Mouse (Mus musculus): ENCODE measurements around the gene Gm12216.

Gene Gm12216

GRCm38 (mm10) chr11:53795813-53796212, 63.2 kb downstream of the Gm12216 start:
- no peak for ATAC-seq (ENCODE audit: low TSS enrichment)

DNA sequence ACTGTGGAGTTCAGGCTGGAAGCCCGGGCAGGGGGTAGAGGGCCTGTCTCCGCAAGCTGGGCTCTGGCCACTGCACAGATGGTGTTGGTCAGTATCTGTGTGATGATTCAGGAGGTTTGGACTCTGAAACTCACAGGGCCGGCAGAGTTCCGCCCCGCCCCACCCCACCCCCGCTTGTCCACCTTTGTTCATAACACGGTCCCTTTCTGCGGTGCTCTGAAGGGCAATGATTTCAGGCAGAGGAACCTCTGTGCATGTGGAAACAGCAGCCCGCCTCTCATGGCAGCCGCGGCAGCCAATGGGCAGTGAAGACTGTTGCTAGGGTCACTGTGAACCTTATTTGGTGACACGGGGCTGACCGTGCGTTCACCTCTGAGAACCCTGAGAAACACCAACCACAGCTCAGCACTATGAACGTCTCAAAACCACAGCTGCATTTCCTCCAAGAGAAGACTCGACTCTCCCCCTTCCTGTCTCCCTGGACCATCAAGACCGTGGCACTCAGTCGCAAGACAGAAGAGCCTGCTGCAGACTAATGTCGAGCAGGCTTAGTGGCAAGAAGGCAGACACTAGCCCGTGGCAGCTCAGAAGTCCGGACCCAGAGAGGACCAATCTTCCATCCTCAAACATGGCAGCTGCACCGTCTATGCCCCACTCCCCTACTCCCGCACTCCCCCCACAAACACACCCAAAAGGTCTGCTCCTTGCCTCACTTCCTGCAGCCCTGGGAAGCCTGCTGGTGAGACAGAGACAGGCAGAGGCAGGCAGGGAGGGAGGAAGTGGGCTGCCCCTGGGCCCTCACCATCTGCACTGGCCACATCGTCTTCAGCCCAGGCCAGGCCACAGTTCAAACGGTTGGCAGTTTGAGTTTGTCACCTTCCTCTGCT, 64.1 kb downstream of the Gm12216 start:
- ATAC-seq (ENCODE audit: low TSS enrichment), result no peak

DNA sequence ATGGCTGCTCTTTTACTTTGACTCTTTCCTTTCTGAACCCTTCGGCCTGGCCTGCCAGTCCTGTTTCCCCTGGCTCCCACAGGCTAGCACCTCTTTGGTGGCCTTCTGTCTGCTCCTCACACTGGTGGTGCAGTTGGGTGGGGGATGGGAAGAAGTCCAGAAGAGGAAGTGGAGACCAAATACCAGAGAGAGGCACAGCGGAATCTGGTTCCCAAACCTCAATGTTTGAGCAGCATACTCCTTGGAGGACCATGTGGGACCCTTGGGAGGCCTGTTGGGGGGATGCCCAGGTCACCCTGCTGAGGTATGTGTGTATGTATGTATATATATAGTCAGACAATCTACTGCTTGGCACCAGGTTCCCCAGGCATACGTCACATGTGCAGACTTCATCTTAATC, 65.0 kb downstream of the Gm12216 start:
- ATAC-seq (ENCODE audit: low TSS enrichment), result no peak

DNA sequence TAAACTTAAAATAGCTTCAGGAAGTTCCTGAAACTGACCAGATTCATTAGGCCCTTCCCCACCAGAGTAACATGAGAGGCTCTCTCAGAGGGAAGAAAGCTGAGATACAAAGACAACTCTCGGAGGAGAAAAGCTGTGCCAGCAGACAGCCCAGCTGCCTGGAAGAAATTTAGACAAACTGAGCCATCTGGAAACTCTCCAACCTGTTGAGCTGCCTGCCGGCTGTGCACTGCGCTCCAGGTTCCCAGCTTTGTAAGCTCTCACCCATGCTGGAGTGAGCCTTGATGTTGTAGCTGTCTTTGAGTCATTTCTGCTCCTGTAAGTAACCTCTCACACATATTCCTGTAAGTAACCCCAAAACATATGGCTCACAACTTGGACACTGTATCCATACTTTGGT, 66.1 kb downstream of the Gm12216 start:
- peak; percentile 82 for ATAC-seq (ENCODE audit: low TSS enrichment)

GRCm38 (mm10) chr11:53789277-53789676, 69.8 kb downstream of the Gm12216 start:
- no peak for ATAC-seq (ENCODE audit: low TSS enrichment)

DNA sequence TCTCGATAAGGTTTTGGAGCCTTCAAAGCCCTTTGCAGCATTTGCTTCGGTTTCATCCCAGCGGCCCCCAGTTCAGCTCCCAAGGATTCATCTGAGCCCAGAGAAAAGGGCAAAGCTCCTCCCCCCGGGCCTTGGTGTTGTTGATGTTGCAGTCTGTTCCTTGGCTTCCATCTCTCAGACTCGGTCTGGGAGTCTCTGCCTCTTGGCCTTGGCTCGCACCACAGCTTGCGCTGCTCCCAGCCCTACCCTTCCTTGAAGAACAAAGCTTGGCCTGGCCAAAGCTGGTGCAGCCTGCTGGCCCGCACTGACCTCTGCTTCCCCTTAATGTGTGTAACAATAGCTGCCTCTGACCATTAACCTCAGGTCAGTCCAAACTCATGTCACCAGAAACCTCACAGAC, 70.9 kb downstream of the Gm12216 start:
- no peak for ATAC-seq (ENCODE audit: low TSS enrichment)

GRCm38 (mm10) chr11:53786058-53787031, 72.7 kb downstream of the Gm12216 start:
- ATAC-seq (ENCODE audit: low TSS enrichment), result no peak

GRCm38 (mm10) chr11:53785311-53785936, 73.6 kb downstream of the Gm12216 start:
- ATAC-seq (ENCODE audit: low TSS enrichment), result no peak

- ATAC-seq (ENCODE audit: low TSS enrichment), result no peak
These were observed 75.8 kb downstream of the Gm12216 start for GRCm38 (mm10) chr11:53783288-53783687.

DNA sequence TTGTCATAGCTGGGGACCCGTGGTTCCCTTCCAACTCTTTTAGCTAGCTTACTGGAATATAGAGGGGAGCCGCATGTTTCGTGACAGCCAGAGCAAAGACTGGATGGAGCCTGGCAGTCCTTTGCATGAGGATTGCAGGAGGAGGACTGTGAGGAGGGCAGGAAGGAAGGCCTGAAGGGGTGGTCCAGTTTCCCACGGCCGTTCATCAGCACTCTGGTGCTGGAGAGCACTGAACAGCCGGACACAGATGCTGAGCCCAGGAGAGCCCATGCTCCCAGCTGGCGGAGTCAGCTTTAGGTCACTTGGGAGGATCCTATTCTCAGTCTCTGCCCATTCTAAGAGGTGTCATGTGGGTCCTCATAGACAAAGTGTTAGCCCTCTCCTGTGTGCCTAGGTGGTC, 77.1 kb downstream of the Gm12216 start:
- no peak for ATAC-seq (ENCODE audit: low TSS enrichment)

DNA sequence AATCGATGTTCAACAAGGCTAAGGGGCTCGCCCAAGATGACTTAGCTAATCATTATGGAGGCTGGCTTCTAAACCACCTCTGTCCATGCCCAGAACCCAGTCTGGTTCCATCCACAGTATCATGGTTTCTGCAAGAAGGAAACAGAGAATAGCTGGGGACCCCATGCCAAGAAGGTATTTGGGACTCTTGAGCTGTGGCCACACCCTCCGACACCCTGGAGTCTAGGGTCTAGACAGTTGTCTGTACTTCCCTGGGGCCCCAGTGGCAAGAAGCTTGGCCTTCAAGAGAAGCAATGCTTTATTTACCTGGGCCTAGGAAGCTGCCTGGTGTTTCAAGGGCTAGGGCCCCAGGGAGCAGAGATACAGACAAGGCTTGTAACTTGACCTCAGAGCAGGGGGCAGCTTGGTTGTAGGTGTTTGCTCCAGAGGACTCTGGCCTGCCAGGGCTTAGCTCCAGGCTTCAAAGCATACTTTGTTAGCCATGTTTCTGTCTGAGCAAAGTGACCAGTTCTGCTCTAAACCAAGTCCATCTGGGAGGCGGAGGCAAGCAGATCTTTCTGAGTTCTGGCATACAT, 77.8 kb downstream of the Gm12216 start:
- no peak for ATAC-seq (ENCODE audit: low TSS enrichment)

- ATAC-seq (ENCODE audit: low TSS enrichment), result no peak
These were observed 78.8 kb downstream of the Gm12216 start for GRCm38 (mm10) chr11:53780262-53780661.

DNA sequence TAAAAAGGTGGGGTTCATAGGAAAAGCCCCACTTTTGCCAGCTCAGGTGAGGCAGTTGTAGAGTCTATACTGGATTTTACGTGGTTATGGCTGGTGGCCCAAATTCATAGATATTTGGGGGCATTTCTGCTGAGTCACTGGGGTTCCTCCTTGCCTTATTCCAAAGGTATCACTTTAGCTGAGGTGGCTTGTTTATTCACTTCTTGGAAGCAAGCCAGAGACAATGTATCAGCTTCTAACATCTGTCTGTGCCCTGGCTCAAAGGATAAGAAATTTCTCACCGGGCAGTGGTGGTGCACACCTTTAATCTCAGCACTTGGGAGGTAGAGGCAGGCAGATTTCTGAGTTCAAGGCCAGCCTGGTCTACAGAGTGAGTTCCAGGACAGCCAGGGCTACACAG, 79.2 kb downstream of the Gm12216 start:
- no peak for ATAC-seq (ENCODE audit: low TSS enrichment)

DNA sequence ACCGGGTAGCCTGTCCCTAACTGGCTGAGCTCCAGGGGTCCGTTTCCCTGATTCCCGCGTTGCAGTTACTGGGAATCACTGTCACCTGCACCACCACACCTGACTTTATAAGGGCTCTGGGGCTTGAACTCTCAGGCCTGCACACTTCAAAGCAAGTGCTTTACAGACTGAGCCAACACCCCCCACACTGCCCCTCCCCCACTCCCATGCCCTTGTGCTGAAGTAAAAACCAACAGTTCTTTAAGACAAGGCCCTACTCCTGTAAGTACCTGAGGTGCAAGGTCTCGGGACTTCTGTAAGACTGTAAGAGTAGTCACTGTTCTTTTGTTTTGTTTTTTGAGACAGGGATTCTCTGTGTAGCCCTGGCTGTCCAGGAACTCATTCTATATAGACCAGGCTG, 80.6 kb downstream of the Gm12216 start:
- no peak for ATAC-seq (ENCODE audit: low TSS enrichment)

DNA sequence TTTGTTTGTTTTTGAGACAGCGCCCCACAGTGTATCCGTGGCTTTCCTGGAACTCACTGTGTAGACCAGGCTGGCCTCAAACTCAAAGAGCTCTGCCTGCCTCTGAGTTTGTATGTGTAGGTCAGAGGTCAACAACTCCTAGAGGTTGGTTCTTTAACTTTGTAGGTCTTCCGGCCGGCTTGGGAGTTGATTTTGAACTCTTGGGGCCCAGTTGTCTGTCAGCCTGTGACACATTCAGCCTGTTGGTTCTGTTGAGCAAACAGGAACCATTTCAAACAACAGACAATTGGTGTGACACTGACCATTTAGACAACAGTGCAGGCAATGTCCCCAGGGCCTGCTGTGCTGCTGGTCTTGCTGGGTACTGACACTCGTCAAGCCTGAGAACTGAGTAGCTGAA, 81.3 kb downstream of the Gm12216 start:
- no peak for ATAC-seq (ENCODE audit: low TSS enrichment)

- ATAC-seq (ENCODE audit: low TSS enrichment), result no peak
These were observed 84.3 kb downstream of the Gm12216 start for GRCm38 (mm10) chr11:53774659-53775255.

- no peak for ATAC-seq (ENCODE audit: low TSS enrichment)
These were observed 85.3 kb downstream of the Gm12216 start for GRCm38 (mm10) chr11:53773641-53774360.

- ATAC-seq (ENCODE audit: low TSS enrichment), result no peak
These were observed 86.0 kb downstream of the Gm12216 start, which contains the start of gene Gm17334 for GRCm38 (mm10) chr11:53773087-53773486. Gene Gm17334, minus strand, starts transcription at chr11:53773187.

DNA sequence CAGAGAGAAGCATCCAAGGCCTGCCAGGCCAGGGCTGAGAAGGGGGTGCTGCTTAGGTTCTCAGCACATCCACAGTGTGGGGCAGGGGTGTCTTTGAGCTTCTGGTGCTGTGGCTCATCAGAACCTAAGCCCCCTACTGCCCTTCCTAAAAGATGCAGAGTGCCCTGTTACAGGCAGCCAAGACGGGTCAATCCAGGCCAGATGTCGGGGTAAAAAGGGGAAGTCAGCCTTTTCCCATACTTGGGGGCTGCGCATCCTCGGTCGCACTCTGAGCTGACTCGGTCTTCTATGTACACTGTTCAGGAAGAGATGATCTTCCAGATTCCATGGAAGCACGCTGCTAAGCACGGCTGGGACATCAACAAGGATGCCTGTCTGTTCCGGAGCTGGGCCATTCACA, 86.5 kb downstream of the Gm12216 start:
- no peak for ATAC-seq (ENCODE audit: low TSS enrichment)

GRCm38 (mm10) chr11:53771001-53771744, 87.9 kb downstream of the Gm12216 start:
- ATAC-seq (ENCODE audit: low TSS enrichment), result no peak

Data from frontal cortex, adult (tissue).